Mouse (Mus musculus) layer of hippocampus, adult 11-12 months (tissue): Measurements from ENCODE around the gene Tapbp.
A peak's percentile ranks its signal among the peaks of the same experiment; 100 is the strongest.
"Not testable (repeated sequence)": the region's sequence is repeated elsewhere in the genome, so short reads cannot be mapped to it uniquely, and the experiment has no call there.

Source experiments
- DNase-seq: peaks from one replicate; pipeline ENCODE4 v3.0.0; 2022; ENCODE audit warnings: low spot score

Tapbp gene

GRCm38 (mm10) chr17:33904835-33905234 lies 10.9 kb upstream of the Tapbp start, which contains the start of gene Platr17:
Gene Platr17, plus strand, starts transcription at chr17:33905135.
- not testable (repeated sequence) for DNase-seq

DNA sequence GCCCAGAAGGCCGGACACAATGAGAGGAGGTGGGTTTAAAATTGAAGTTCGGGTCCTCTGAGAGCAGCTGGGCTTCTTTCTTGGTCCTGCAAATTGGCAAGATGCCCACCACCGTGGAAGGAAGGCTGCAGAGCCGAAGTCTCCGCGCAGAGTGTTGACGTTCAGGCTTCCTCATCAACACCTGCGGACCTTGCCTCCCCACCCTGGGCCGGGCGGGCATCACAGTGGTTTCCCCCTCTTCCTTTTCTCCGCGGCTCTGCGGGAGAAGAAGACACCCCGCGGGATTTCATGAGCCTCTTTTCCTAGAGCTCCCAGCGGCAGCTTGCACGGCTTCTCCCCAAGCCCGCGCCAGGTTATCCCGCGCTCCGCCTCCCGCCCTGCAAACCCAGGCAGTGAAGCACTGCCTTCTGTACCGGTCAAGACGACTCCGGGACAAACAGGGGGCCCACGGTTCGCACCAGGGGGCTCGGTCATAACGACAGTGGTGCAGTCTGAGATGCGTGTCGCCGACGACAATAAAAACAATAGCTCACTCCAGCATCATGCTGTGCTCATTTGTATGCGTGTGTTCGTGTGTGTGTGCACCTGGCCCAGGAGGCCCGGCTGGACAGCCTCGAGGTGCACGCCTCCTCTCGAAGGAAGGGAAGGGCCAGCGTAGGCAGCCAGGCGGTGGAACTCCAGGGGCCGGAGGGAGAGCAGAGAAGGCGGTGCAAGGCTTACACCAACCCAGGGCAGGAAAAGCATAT lies 7.2 kb upstream of the Tapbp start:
- no peak for DNase-seq

DNA sequence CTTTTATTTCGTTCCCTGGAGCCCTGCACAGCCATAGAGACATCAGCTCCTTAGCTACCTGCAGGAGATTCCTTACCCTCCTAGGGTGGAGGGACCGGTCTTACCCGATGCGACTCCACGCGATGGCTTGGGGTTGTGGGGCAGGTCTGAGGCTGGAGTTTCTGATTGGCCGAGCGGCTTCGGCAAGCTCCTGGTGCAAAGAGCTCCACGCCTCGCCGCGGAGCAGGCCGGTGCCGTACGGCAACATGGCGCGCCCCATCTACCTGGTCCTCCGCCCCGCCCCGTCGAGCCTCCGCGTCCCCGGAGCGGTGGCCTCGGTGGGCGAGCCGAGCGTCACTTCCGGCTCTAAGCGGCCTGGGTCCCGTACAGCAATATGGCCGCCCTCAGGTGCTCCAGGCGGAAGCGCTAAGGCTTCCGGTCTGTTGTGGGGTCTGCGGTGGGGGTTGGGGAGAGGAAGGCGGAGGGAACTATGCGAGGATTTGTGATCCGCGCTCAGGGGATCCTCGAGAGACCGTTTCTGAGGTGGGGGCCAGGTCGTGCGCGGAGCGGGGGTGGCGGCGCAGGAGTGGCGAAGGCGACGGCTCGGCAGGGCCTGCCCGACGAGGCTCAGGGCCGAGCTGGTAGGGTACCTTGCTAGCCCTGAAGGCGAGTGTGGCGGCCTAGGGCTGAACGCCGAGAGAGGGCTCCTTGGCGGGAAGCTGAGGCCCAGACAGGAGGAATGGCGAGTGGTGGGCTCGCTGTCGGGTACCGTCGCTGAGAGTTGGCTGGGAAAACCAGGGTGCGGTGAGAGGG lies 6.4 kb upstream of the Tapbp start, which contains the start of gene Daxx:
Gene Daxx (plus strand): TSS at position 338 of the 792 bp plus-strand sequence.
- peak; percentile 98 for DNase-seq

DNA sequence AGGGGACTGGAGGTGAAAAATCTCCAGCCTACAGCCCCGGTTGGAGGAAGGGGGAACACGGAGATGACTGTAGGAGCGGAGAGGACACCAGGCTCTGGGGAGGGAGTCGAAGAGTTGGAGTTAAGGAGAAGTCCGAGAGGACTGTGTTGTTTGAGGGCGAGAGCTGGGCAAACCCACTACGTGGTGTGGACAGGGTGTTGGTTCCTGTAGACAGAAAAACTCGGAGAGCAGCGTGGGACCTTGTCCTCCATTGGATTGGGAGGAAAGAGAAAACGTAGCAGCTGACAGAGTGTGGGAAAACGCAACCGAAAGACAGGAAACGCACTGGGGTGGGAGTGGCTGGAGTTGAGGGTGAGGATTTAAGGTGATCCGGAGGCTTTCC lies 5.8 kb upstream of the Tapbp start:
- no peak for DNase-seq

GRCm38 (mm10) chr17:33910346-33911051 lies 5.2 kb upstream of the Tapbp start:
- DNase-seq, result no peak

DNA sequence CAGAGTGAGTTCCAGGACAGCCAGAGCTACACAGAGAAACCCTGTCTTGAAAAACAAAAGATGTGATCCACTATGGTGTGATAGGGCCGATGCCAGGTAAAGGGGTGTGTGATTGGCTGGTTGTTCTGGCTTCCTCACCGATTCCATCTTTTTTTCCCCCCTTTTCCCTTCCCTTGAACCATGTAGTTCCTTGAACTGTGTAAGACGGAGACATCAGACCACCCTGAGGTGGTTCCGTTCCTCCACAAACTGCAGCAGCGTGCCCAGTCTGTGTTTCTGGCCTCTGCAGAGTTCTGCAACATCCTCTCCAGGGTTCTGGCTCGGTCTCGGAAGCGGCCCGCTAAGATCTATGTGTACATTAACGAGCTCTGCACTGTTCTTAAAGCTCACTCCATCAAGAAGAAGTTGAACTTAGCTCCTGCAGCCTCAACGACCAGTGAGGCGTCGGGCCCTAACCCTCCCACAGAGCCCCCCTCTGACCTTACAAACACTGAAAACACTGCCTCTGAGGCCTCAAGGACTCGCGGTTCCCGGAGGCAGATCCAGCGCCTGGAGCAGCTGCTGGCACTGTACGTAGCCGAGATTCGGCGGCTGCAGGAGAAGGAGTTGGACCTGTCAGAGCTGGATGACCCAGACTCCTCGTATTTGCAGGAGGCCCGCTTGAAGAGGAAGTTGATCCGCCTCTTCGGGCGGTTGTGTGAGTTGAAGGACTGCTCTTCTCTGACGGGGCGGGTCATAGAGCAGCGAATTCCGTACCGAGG lies 4.5 kb upstream of the Tapbp start:
- DNase-seq, result no peak

- DNase-seq, result no peak
Measured at GRCm38 (mm10) chr17:33911813-33912414, 3.8 kb upstream of the Tapbp start.

GRCm38 (mm10) chr17:33913264-33913663 lies 2.4 kb upstream of the Tapbp start:
- no peak for DNase-seq

DNA sequence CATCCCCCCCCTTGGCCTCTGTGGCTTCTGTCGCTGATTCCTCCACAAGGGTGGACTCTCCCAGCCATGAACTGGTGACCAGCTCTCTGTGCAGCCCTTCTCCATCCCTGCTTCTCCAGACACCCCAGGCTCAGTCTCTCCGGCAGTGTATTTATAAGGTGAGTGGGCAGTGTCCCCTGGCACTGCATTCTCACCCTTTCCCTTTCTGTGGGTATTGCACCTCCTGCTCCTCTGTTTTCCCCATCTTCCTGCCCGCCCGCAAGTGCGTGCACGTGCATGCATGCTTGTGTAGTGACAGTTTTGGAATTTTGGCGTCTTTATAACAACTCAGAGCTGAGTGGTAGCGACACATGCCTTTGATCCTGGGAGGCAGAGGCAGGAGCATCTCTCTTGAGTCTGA lies 1.8 kb upstream of the Tapbp start:
- DNase-seq, result no peak

DNA sequence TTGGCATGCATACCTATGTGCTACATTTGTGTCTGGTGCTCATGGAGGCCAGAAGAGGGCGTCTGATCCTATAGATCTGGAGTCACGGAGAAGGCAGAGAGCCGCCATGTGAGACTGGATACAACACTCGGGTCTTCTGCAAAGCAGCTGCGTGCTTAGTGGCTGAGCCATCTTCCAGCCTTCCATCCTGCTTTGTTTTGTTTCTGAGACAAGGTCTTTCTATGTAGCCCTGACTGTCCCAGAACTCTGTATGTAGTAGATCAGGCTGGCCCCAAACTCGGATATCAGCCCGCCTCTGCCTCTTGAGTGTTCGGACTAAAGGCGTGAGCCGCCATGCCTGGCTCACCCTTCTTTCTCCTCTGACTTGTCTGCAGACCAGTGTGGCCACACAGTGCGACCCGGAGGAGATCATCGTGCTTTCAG lies 719 bp upstream of the Tapbp start:
- DNase-seq, result no peak

DNA sequence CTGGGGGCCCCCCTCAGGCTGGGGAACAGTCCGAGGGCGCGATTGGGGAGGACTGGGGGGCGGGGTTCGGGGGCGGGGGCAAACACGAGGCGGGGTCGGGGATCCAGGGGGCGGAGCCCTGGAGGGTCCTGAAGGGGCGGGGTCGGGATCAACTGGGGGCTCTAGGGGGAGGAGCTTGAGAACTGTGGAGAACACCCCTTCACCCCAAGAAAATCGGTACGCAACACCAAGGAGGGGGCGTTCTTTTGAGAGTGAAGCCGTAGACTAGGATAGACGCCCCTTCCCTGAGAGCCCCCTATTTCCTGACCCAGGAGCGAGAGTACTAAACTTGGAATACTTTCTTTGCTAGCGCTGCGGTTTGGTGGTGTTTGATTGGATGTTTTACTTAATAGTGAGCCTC lies 595 bp downstream of the Tapbp start:
- DNase-seq, result no peak

- DNase-seq, result no peak
Measured at GRCm38 (mm10) chr17:33916847-33917655, 1.4 kb downstream of the Tapbp start.

- DNase-seq, result no peak
Measured at GRCm38 (mm10) chr17:33917656-33918292, 2.1 kb downstream of the Tapbp start.

DNA sequence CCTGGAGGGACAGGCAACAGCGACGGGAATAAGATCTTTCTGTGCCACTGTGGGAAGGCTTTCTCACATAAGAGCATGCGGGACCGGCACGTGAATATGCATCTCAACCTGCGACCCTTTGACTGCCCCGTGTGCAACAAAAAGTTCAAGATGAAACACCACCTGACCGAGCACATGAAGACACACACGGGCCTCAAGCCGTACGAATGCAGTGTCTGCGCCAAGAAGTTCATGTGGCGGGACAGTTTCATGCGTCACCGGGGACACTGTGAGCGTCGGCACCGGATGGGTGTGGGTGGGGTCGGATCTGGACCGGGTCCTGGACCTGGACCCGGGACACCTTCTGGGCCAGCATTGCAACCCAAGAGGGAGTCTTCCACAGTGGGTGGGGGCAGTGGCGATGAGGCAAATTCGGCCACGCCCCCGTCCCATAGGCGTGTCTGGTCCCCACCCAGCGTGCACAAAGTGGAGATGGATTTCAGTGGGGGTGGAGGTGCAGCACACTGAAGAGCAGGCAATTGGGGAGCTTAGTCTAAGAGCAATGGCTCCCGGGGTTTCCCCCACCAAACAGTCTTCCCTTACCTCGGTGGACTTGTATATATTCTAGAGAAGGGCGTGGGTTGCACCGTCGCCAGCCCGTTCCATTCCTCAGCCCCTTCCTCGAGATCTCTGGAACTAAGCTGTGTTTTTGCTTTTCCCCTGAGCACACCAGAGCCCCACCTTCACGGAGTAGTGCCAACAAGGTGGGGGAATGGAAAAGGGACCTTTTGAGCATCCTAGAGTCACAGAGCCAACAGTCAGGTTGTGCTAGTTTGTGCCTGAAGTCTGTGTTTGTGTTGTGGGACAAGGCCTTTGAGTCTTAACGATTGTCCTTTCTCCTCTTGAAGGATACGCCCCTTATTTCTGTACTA lies 2.8 kb downstream of the Tapbp start:
- DNase-seq, result no peak

DNA sequence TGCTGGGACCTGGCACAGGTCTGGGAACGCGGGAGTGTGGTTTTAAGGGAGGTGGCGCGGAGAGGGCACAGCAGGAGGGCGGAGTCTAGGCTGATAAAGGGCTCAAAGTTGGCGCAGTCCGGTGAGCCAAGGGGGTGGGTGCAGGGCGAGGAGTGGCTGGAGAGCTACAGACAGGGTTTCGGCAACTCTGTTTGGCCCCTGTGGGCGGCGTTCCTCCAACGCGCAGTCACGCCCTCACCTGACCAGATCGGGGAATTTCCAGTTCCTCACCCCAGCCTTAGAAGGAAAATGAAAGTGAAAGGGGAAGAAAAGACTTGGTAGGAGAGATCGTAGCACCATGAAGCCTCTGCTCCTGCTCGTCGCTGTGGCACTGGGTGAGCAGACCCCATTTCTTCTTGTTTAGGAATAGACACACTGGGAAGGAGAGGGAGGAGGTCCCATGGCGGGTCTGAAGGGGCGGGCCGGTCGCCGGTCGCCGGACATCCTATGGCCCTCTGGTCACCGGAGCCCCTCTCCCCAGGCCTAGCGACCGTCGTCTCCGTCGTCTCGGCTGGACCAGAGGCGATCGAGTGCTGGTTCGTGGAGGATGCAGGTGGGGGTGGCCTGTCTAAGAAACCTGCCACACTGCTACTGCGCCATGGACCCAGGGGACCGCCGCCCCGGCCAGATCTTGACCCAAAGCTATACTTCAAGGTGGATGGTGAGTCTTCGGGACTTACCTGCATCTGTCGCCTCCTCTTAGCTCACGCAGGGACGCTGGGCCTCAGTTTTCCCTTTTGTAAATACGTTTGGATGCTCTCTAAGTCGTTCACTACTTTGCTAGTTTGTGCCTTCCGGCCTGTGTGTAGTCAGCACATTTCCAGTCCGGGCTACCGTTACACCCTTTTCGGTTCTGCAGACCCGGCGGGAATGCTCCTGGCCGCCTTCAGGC lies 3.9 kb downstream of the Tapbp start:
- peak; percentile 63 for DNase-seq

DNA sequence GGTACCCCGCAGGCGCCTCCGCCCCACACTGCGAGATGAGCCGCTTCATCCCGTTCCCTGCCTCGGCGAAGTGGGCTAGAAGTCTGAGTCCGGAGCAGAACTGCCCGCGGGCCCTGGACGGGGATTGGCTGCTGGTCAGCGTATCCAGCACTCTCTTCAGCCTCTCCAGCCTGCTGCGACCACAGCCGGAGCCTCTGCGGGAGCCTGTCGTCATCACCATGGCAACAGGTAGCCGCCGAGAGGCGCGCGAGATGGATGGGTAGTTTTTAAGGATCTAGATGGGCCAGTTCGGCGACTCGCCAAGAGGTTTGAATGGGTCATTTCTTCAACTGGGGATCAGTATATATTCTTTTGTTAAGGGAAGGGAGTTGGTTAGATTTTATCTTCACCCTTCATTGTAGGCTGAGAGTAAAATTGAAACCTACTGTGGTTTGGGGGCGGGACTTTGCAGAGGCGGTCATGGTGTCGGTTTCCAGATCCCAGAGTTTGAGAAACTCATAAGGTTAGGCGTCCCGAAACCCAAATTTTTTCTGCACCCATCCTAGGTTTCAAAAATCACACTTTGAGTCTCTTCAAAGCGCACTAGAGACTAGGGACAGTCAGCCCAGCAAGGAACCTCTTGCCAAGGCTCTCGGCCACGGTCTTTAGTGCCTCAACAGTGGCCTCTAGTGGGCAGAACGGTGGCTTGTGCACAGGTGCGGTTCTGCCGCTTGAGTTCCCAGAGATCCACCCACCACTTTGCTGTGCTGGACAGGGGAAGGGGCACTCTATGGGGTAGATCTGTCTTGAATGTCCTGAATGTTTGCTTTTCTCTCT lies 4.8 kb downstream of the Tapbp start:
- peak; percentile 85 for DNase-seq

DNA sequence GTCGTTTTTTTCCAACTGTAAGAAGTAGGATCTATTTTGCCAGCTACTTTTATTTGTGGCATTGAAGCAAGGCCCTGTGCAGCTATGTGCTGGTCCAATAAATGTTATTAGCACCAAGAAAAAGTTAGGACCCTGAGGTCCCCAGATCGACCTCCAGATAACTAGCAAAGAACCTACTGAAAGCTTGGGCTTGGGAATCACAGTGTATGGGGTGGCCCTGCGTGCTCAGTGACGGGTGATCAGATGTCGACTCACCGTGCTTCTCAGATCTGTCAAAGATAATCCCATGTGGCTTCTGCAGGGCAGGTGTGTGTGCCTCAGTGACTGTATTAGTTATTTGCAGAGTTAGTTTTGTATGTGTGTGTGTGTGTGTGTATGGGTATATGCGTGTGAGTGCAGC lies 5.7 kb downstream of the Tapbp start:
- DNase-seq, result no peak
